Mouse (Mus musculus) CH12.LX (cell line): ENCODE measurements around the gene Gucy1b1. TPM values are rescaled to one million over a fixed set of nuclear protein-coding genes. Genes with fewer than 3 reads are reported as not detected.

Experiments
- DNase-seq: peaks from one replicate; pipeline ENCODE4 v3.0.0-alpha.2; 2013; ENCODE audit errors: extremely low read depth
- H3K27ac ChIP-seq: 2 replicates; pipeline ENCODE4 v1.5.1; 2012; ENCODE audit warnings: low read depth, mild to moderate bottlenecking, control low read depth, moderate library complexity; ENCODE audit not compliant: insufficient read depth
- H3K27me3 ChIP-seq: replicated peaks from 2 replicates; pipeline ENCODE3; 2012; ENCODE audit warnings: inconsistent platforms
- H3K36me3 ChIP-seq, 2 experiments: replicated peaks in 1 of 2; 2 replicates each; pipeline versions ENCODE3 to v1.6.1; 2012; ENCODE audit warnings: inconsistent platforms in 1 of 2, low read length in 1 of 2, mild to moderate bottlenecking in 1 of 2, mixed read lengths in 1 of 2, moderate library complexity in 1 of 2; ENCODE audit not compliant: control insufficient read depth in 1 of 2, insufficient read depth in 1 of 2
- H3K4me1 ChIP-seq, 2 experiments: 2 replicates each; pipeline ENCODE4 v1.6.1; 2012; ENCODE audit warnings: inconsistent platforms in 1 of 2, moderate library complexity in 1 of 2; ENCODE audit not compliant: insufficient read depth in 2 of 2, control insufficient read depth in 1 of 2
- H3K4me2 ChIP-seq: 2 replicates; pipeline ENCODE4 v1.6.1; 2012; ENCODE audit warnings: low read depth, mild to moderate bottlenecking, control low read depth; ENCODE audit not compliant: poor library complexity, insufficient read depth, severe bottlenecking
- H3K4me3 ChIP-seq, 3 experiments: fragments of 150-350 bp in 1 of 3; sonication (generic) in 1 of 3; replicated peaks in 1 of 3; 2 replicates each; pipeline versions ENCODE3 to v1.5.1; 2011 to 2012; ENCODE audit warnings: low read depth in 2 of 3, low read length in 2 of 3, mild to moderate bottlenecking in 2 of 3, moderate library complexity in 2 of 3, control low read depth in 1 of 3, improper control_type of control experiment in 1 of 3, inconsistent platforms in 1 of 3, mixed read lengths in 1 of 3; ENCODE audit not compliant: poor library complexity in 1 of 3
- H3K79me2 ChIP-seq: replicated peaks from 2 replicates; pipeline ENCODE4 v1.6.1; 2012; ENCODE audit warnings: mild to moderate bottlenecking, moderate library complexity; ENCODE audit not compliant: control insufficient read depth, poor library complexity, insufficient read depth, severe bottlenecking; ENCODE audit errors: extremely low read depth
- H3K9ac ChIP-seq: 2 replicates; pipeline ENCODE4 v1.6.1; 2012; ENCODE audit warnings: low read depth, mild to moderate bottlenecking, control low read depth, moderate library complexity; ENCODE audit not compliant: insufficient read depth
- H3K9me3 ChIP-seq: replicated peaks from 2 replicates; pipeline ENCODE3; 2012; ENCODE audit warnings: low read length, inconsistent platforms, mixed read lengths
- CHD1 ChIP-seq: IDR thresholded peaks from 2 replicates; pipeline ENCODE4 v1.6.1; 2012; ENCODE audit warnings: low read depth, low read length, improper control_type of control experiment, inconsistent platforms
- CHD2 ChIP-seq: IDR thresholded peaks from 2 replicates; pipeline ENCODE4 v1.6.1; 2011; ENCODE audit warnings: low read length, improper control_type of control experiment
- E2F4 ChIP-seq: IDR thresholded peaks from 2 replicates; pipeline ENCODE4 v1.6.1; 2011; ENCODE audit warnings: low read depth, low read length, improper control_type of control experiment; ENCODE audit not compliant: insufficient replicate concordance
- ELF1 ChIP-seq: IDR thresholded peaks from 2 replicates; pipeline ENCODE4 v1.6.1; 2014; ENCODE audit warnings: low read depth, mild to moderate bottlenecking, inconsistent platforms, low read length, improper control_type of control experiment
- ETS1 ChIP-seq: conservative IDR thresholded peaks from 2 replicates; pipeline ENCODE4 v1.6.1; 2012; ENCODE audit warnings: low read depth, mild to moderate bottlenecking, inconsistent platforms, low read length, improper control_type of control experiment, moderate library complexity
- GABPA ChIP-seq: IDR thresholded peaks from 2 replicates; pipeline ENCODE4 v1.6.1; 2012; ENCODE audit warnings: low read depth, low read length, improper control_type of control experiment, inconsistent platforms; ENCODE audit not compliant: insufficient replicate concordance
- KAT2A ChIP-seq: IDR thresholded peaks from 2 replicates; pipeline ENCODE4 v1.6.1; 2012; ENCODE audit warnings: low read length, improper control_type of control experiment, inconsistent platforms; ENCODE audit not compliant: insufficient replicate concordance
- MAFK ChIP-seq: IDR thresholded peaks from 2 replicates; pipeline ENCODE4 v1.6.1; 2011; ENCODE audit warnings: low read length, improper control_type of control experiment; ENCODE audit not compliant: insufficient replicate concordance
- MAX ChIP-seq: IDR thresholded peaks from 2 replicates; pipeline ENCODE4 v1.6.1; 2011; ENCODE audit warnings: low read length, improper control_type of control experiment
- MAZ ChIP-seq: IDR thresholded peaks from 2 replicates; pipeline ENCODE4 v1.6.1; 2012; ENCODE audit warnings: low read depth, mild to moderate bottlenecking, inconsistent platforms, low read length, improper control_type of control experiment, moderate library complexity
- MEF2A ChIP-seq: IDR thresholded peaks from 2 replicates; pipeline ENCODE4 v1.6.1; 2014; ENCODE audit warnings: low read depth, mild to moderate bottlenecking, inconsistent platforms, low read length, improper control_type of control experiment, borderline replicate concordance
- MYC ChIP-seq: IDR thresholded peaks from 2 replicates; pipeline ENCODE4 v1.6.1; 2011; ENCODE audit warnings: low read depth, mild to moderate bottlenecking, improper control_type of control experiment, low read length
- NRF1 ChIP-seq: IDR thresholded peaks from 2 replicates; pipeline ENCODE4 v1.6.1; 2014; ENCODE audit warnings: low read depth, mild to moderate bottlenecking, inconsistent platforms, low read length, improper control_type of control experiment, moderate library complexity
- PAX5 ChIP-seq: IDR thresholded peaks from 2 replicates; pipeline ENCODE4 v1.6.1; 2012; ENCODE audit warnings: low read length, inconsistent platforms, mixed read lengths
- POLR2A ChIP-seq: IDR thresholded peaks from 2 replicates; pipeline ENCODE4 v1.6.1; 2011; ENCODE audit warnings: low read depth, mild to moderate bottlenecking, improper control_type of control experiment, low read length
- RAD21 ChIP-seq: IDR thresholded peaks from 2 replicates; pipeline ENCODE4 v1.6.1; 2011; ENCODE audit warnings: low read depth, mild to moderate bottlenecking, low read length, improper control_type of control experiment, moderate library complexity
- SMC3 ChIP-seq: IDR thresholded peaks from 2 replicates; pipeline ENCODE4 v1.6.1; 2011; ENCODE audit warnings: low read depth, low read length, improper control_type of control experiment
- TBP ChIP-seq: conservative IDR thresholded peaks from 2 replicates; pipeline ENCODE4 v1.6.1; 2011; ENCODE audit warnings: low read depth, low read length, improper control_type of control experiment
- USF1 ChIP-seq: IDR thresholded peaks from 2 replicates; pipeline ENCODE4 v1.6.1; 2014; ENCODE audit warnings: low read depth, mild to moderate bottlenecking, inconsistent platforms, low read length, improper control_type of control experiment
- USF2 ChIP-seq: conservative IDR thresholded peaks from 2 replicates; pipeline ENCODE4 v1.6.1; 2011; ENCODE audit warnings: low read depth, low read length, improper control_type of control experiment
- ZNF384 ChIP-seq: IDR thresholded peaks from 2 replicates; pipeline ENCODE4 v1.6.1; 2012; ENCODE audit warnings: low read depth, low read length, improper control_type of control experiment, inconsistent platforms
- dilution Hi-C: fragments of 300-500 bp; cut with MboI; formaldehyde crosslinking; loops from 2 replicates; pipeline ENCODE4 v1.14.3; 2020; ENCODE audit warnings: low sequenced_read_pairs; ENCODE audit not compliant: extremely low pct_unique_long_range_greater_than_20kb, extremely low pct_ligation_motif_present
- in situ Hi-C: fragments of 300-500 bp; cut with MboI; formaldehyde crosslinking; loops from 3 replicates; pipeline ENCODE4 v1.14.3; 2019; ENCODE audit warnings: low sequenced_read_pairs, low pct_ligation_motif_present, low pct_unique_long_range_greater_than_20kb, mixed read lengths
- polyA plus RNA-seq: library from polyadenylated mRNA; unstranded; fragments of >175 nt; gene quantifications from 2 replicates; pipeline ENCODE4 v1.2.1, GENCODE M21; 2012; ENCODE audit warnings: low read depth; ENCODE audit not compliant: insufficient read length
- total RNA-seq, 2 experiments: library from RNA; depleted of rRNA; stranded (reverse); fragments of 300-350 nt in 1 of 2; fragments of >200 nt in 1 of 2; gene quantifications; 2 replicates each; pipeline ENCODE4 v1.2.3; 2012 to 2014

Gene Gucy1b1
- total and polyA plus RNA-seq, 3 experiments, result not detected

GRCm38 (mm10) chr3:81989692-81990141 lies 84.8 kb downstream of the Gucy1b1 start:
- in situ Hi-C loops (no loop called here), dilution Hi-C loops (no loop called here)
- no peaks in the 10 kb centered on the region for H3K36me3 ChIP-seq
- H3K4me3 ChIP-seq, result no peak overlapping the region
- peaks cover 3% of the 10 kb centered on the region for H3K9me3 ChIP-seq
- no peak overlapping the region for H3K4me2 ChIP-seq
- H3K9ac ChIP-seq, result no peak overlapping the region
- peaks cover 0 to 8% of the 10 kb centered on the region in 2 experiments; a peak in 2 of 4 replicates for H3K4me1 ChIP-seq
- no peak for DNase-seq
- no peaks in the 10 kb centered on the region for H3K79me2 ChIP-seq
- H3K27me3 ChIP-seq, result no peaks in the 10 kb centered on the region
- H3K27ac ChIP-seq, result no peak overlapping the region
- no peak for TF ChIP-seq KAT2A

- no peak for DNase-seq
- TF ChIP-seq ELF1, result no peak
- TF ChIP-seq ETS1, result no peak
- H3K79me2 ChIP-seq, result no peaks in the 10 kb centered on the region
- H3K9me3 ChIP-seq, result peaks cover 3% of the 10 kb centered on the region
- no peak overlapping the region for H3K27ac ChIP-seq
- no peak overlapping the region for H3K4me2 ChIP-seq
- H3K9ac ChIP-seq, result no peak overlapping the region
- H3K4me1 ChIP-seq, result peaks cover 0 to 20% of the 10 kb centered on the region in 2 experiments; a peak in 2 of 4 replicates
- dilution Hi-C loops (no loop called here), in situ Hi-C loops (no loop called here)
- no peak overlapping the region for H3K4me3 ChIP-seq
- H3K27me3 ChIP-seq, result no peaks in the 10 kb centered on the region
- no peaks in the 10 kb centered on the region for H3K36me3 ChIP-seq
These were observed 86.9 kb downstream of the Gucy1b1 start for GRCm38 (mm10) chr3:81987628-81988027.

GRCm38 (mm10) chr3:81986103-81986502 lies 88.4 kb downstream of the Gucy1b1 start:
- Histone ChIP-seq H3K4me2 (no peak overlapping the region), H3K4me3 (no peak overlapping the region), H3K36me3 (no peaks in the 10 kb centered on the region), H3K4me1 (peaks cover 0 to 25% of the 10 kb centered on the region in 2 experiments; a peak in 2 of 4 replicates), H3K9ac (no peak overlapping the region), H3K27ac (no peak overlapping the region), H3K27me3 (no peaks in the 10 kb centered on the region), H3K9me3 (peaks cover 3% of the 10 kb centered on the region), H3K79me2 (no peaks in the 10 kb centered on the region)
- in situ Hi-C loops, result no loop called here
- no peak for TF ChIP-seq CHD2
- TF ChIP-seq MAFK, result no peak
- no peak for TF ChIP-seq PAX5
- no peak for TF ChIP-seq USF2
- TF ChIP-seq MYC, result no peak
- TF ChIP-seq CHD1, result no peak
- TF ChIP-seq SMC3, result no peak
- no peak for TF ChIP-seq NRF1
- no peak for TF ChIP-seq POLR2A
- TF ChIP-seq GABPA, result no peak
- no peak for TF ChIP-seq E2F4
- no peak for TF ChIP-seq MEF2A
- no peak for TF ChIP-seq RAD21
- TF ChIP-seq ZNF384, result no peak
- no peak for TF ChIP-seq MAX
- no peak for TF ChIP-seq TBP
- TF ChIP-seq MAZ, result no peak
- TF ChIP-seq USF1, result no peak
- dilution Hi-C loops, result no loop called here
- no peak for DNase-seq
